Mouse (Mus musculus) monocyte, adult 59 days (primary cell): ENCODE measurements around the gene Olfr340. TPM values are rescaled to one million over a fixed set of nuclear protein-coding genes. Genes with fewer than 3 reads are reported as not detected.

Source experiments
- total RNA-seq, 2 experiments: library from RNA; stranded (reverse); gene quantifications; one replicate each; pipeline ENCODE4 v1.2.4; 2023

The Olfr340 gene
- not detected for total RNA-seq

GRCm38 (mm10) chr2:36452287-36452686, at the start of gene Olfr340:
TSS of gene Olfr340 (plus strand) at chr2:36452587.

GRCm38 (mm10) chr2:36418647-36419046, 33.7 kb upstream of the Olfr340 start, which contains the start of gene Olfr339:
TSS of gene Olfr339 (plus strand) at chr2:36418947.

DNA sequence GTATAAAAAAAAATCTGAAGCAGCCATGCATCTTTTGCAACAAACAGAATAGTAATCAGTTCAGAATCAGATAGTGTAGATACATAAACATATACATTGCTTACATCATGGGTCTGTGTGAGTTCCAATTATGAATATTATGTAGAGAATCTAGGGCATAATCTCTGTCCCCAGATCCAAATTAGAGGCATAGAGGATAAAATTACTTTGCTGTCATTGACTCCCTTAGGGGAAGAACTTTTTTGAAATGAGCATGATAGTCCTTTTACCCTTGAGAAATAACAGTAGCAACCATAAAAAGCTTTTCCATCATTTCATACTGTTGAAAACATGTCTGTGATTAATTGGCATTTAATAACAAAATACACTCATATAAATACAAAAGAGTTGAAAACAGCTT, 30.0 kb downstream of the Olfr340 start, which contains the start of gene Olfr341:
Gene Olfr341 (minus strand): TSS at position 101 of the 400 bp plus-strand sequence.

Other genes with a start within 250 kb of the Olfr340 start
- gene Ptgs1, start 222.2 kb upstream of the Olfr340 start, total RNA-seq: 10 to 100 TPM; 87.8 to 89.9 TPM
- not detected for gene Olfr338, start 79.1 kb upstream of the Olfr340 start, total RNA-seq
- not detected for gene Olfr339, start 33.6 kb upstream of the Olfr340 start, total RNA-seq
- not detected for gene Olfr341, start 29.9 kb downstream of the Olfr340 start, total RNA-seq
- gene Olfr342, start 72.4 kb downstream of the Olfr340 start, total RNA-seq: not detected
- not detected for gene Olfr344, start 114.1 kb downstream of the Olfr340 start, total RNA-seq
- not detected for gene Olfr345, start 187.5 kb downstream of the Olfr340 start, total RNA-seq
- not detected for gene Olfr346, start 233.2 kb downstream of the Olfr340 start, total RNA-seq